Mouse (Mus musculus) erythroblast, adult 5-6 weeks (primary cell): ENCODE data around the gene Crispld2. TPM values are rescaled to one million over a fixed set of nuclear protein-coding genes. Genes with fewer than 3 reads are reported as not detected.

Source experiments
- ATAC-seq: replicated peaks from 2 replicates; pipeline ENCODE4 v1.8.0; 2016; ENCODE audit warnings: moderate number of reproducible peaks, mild to moderate bottlenecking, moderate TSS enrichment, inconsistent platforms; ENCODE audit not compliant: poor library complexity, low FRiP score, severe bottlenecking
- total RNA-seq, 2 experiments: library from RNA; stranded (forward) in 1 of 2; stranded (reverse) in 1 of 2; fragments of 150-400 nt in 1 of 2; fragments of 200-764, 138-1000 nt in 1 of 2; gene quantifications; 2 replicates each; pipeline versions ENCODE4 v1.2.3 to v1.2.4; 2015 to 2017; ENCODE audit warnings: low replicate concordance in 2 of 2

The Crispld2 gene
- total RNA-seq, 2 experiments from 2014 or later = 1.9 to 3.0 TPM

- no peak for ATAC-seq
Observed at GRCm38 (mm10) chr8:119994556-119994955, 2.3 kb downstream of the Crispld2 start.

GRCm38 (mm10) chr8:119997266-119997665 lies 5.0 kb downstream of the Crispld2 start:
- ATAC-seq = no peak

- no peak for ATAC-seq
Observed at GRCm38 (mm10) chr8:120000461-120000860, 8.2 kb downstream of the Crispld2 start.

GRCm38 (mm10) chr8:120001712-120002111 lies 9.5 kb downstream of the Crispld2 start:
- ATAC-seq = no peak

- no peak for ATAC-seq
Observed at GRCm38 (mm10) chr8:120002348-120002747, 10.1 kb downstream of the Crispld2 start.

GRCm38 (mm10) chr8:120004154-120004702 lies 12.0 kb downstream of the Crispld2 start:
- no peak for ATAC-seq

GRCm38 (mm10) chr8:120004705-120005381 lies 12.6 kb downstream of the Crispld2 start:
- no peak for ATAC-seq

GRCm38 (mm10) chr8:120006645-120007160 lies 14.5 kb downstream of the Crispld2 start:
- no peak for ATAC-seq

- ATAC-seq = no peak
Observed at GRCm38 (mm10) chr8:120007178-120007577, 14.9 kb downstream of the Crispld2 start.

GRCm38 (mm10) chr8:120009284-120009683 lies 17.0 kb downstream of the Crispld2 start:
- ATAC-seq = no peak

GRCm38 (mm10) chr8:120012491-120012890 lies 20.3 kb downstream of the Crispld2 start:
- no peak for ATAC-seq

GRCm38 (mm10) chr8:120012927-120013326 lies 20.7 kb downstream of the Crispld2 start:
- ATAC-seq = no peak

GRCm38 (mm10) chr8:120014267-120015023 lies 22.2 kb downstream of the Crispld2 start:
- ATAC-seq = no peak

GRCm38 (mm10) chr8:120015916-120016315 lies 23.7 kb downstream of the Crispld2 start:
- no peak for ATAC-seq

- ATAC-seq = no peak
Observed at GRCm38 (mm10) chr8:120016424-120016823, 24.2 kb downstream of the Crispld2 start.

- ATAC-seq = no peak
Observed at GRCm38 (mm10) chr8:120017349-120017748, 25.1 kb downstream of the Crispld2 start.

GRCm38 (mm10) chr8:120017786-120018185 lies 25.5 kb downstream of the Crispld2 start:
- ATAC-seq = no peak

- no peak for ATAC-seq
Observed at GRCm38 (mm10) chr8:120018379-120018778, 26.1 kb downstream of the Crispld2 start.

GRCm38 (mm10) chr8:120019297-120019696 lies 27.1 kb downstream of the Crispld2 start:
- no peak for ATAC-seq

GRCm38 (mm10) chr8:120020298-120020697 lies 28.1 kb downstream of the Crispld2 start:
- ATAC-seq = no peak

GRCm38 (mm10) chr8:120026199-120026598 lies 34.0 kb downstream of the Crispld2 start:
- no peak for ATAC-seq
